Mouse (Mus musculus) kidney, postnatal 0 days (tissue): ENCODE data around the gene Kcnt2. TPM values are rescaled to one million over a fixed set of nuclear protein-coding genes. Genes with fewer than 3 reads are reported as not detected.
A peak's percentile ranks its signal among the peaks of the same experiment; 100 is the strongest.

Experiments used
- ATAC-seq: fragments of 200-750 bp; cut with Nextera tagmentation; replicated peaks from 2 replicates; pipeline ENCODE4 v1.8.0; 2017; ENCODE audit warnings: low read depth, moderate number of reproducible peaks, moderate TSS enrichment, moderate library complexity; ENCODE audit not compliant: low FRiP score
- DNase-seq: peaks from one replicate; pipeline ENCODE4 v3.0.0-alpha.2; 2016; ENCODE audit warnings: low spot score
- H3K27ac ChIP-seq: fragments of 300-500 bp; sonication (generic); 2 replicates; pipeline ENCODE4 v1.5.1; 2014; ENCODE audit warnings: mild to moderate bottlenecking
- H3K27me3 ChIP-seq: fragments of 300-500 bp; sonication (generic); 2 replicates; pipeline ENCODE4 v1.6.1; 2014; ENCODE audit warnings: low read length, mixed read lengths; ENCODE audit not compliant: insufficient read depth
- H3K36me3 ChIP-seq: fragments of 300-500 bp; sonication (generic); 2 replicates; pipeline ENCODE4 v1.6.1; 2014; ENCODE audit warnings: low read length, mixed read lengths; ENCODE audit not compliant: insufficient read depth
- H3K4me1 ChIP-seq: fragments of 300-500 bp; sonication (generic); replicated peaks from 2 replicates; pipeline ENCODE4 v1.6.1; 2014; ENCODE audit warnings: antibody characterized with exemption, low read length, mixed read lengths; ENCODE audit not compliant: insufficient read depth
- H3K4me2 ChIP-seq: fragments of 300-500 bp; sonication (generic); 2 replicates; pipeline ENCODE4 v1.6.1; 2014; ENCODE audit warnings: mild to moderate bottlenecking, low read length, moderate library complexity, mixed read lengths
- H3K4me3 ChIP-seq: fragments of 300-500 bp; sonication (generic); replicated peaks from 2 replicates; pipeline ENCODE4 v1.5.1; 2014; ENCODE audit warnings: low read depth, low read length
- H3K9ac ChIP-seq: fragments of 300-500 bp; sonication (generic); 2 replicates; pipeline ENCODE4 v1.6.1; 2014; ENCODE audit warnings: low read depth, low read length
- H3K9me3 ChIP-seq: fragments of 300-500 bp; sonication (generic); replicated peaks from 2 replicates; pipeline ENCODE4 v1.6.1; 2016; ENCODE audit warnings: low read length, inconsistent platforms, mixed read lengths
- CTCF ChIP-seq: IDR thresholded peaks from 2 replicates; pipeline ENCODE4 v1.5.1; 2016; ENCODE audit warnings: antibody characterized with exemption, low read depth, mild to moderate bottlenecking, moderate library complexity
- WGBS: fragments of 180-500 bp; shearing (Covaris S2); extraction: QIAGEN DNeasy Blood & Tissue Kit; methylation state at CpG from one replicate; pipeline ENCODE4 v1.1.7; 2014; 5-methylcytosine and 5-hydroxymethylcytosine counted together
- polyA plus RNA-seq: library from polyadenylated mRNA; unstranded; fragments of >200 nt; fragmentation: Nextera tagmentation; extraction: Ambion mirVana; gene quantifications from 2 replicates; pipeline ENCODE4 v1.2.1, GENCODE M21; 2015

The Kcnt2 gene
- polyA plus RNA-seq, 1 experiment from 2014 or later, result 2.3 TPM

- H3K36me3 ChIP-seq, result no peaks in the 10 kb centered on the region
- H3K27ac ChIP-seq, result no peak overlapping the region
- H3K9me3 ChIP-seq, result no peaks in the 10 kb centered on the region
- ATAC-seq, result no peak
- WGBS, result 87% methylated on average over 2 of the region's 2 CpGs
- no peaks in the 10 kb centered on the region for H3K4me1 ChIP-seq
- H3K27me3 ChIP-seq, result no peaks in the 10 kb centered on the region
- no peak overlapping the region for H3K4me3 ChIP-seq
- H3K9ac ChIP-seq, result no peak overlapping the region
- no peak overlapping the region for H3K4me2 ChIP-seq
- DNase-seq, result no peak
- no peak for TF ChIP-seq CTCF
These were observed 246.3 kb downstream of the Kcnt2 start for GRCm38 (mm10) chr1:140492237-140492636.

DNA sequence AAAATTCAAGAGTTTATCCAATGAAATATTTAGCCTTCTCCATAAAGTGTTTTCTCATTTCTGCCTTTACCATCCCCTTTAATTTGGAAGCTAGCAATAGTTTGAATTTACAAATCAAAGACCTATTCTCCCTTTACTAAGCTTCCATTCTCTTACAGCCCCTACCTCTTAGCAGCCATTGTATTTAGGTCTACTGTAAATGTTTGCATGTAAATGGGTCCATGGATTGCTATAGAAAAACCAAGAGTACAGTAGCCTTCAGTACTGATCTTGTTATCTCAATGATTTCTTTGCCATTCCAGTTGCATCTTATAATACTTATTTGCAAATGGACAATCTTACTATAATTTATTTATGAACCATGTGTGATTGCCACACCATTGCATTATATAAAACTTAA lies 267.5 kb downstream of the Kcnt2 start:
- ATAC-seq (no peak), DNase-seq (no peak)
- Histone ChIP-seq H3K4me2 (no peak overlapping the region), H3K4me3 (no peak overlapping the region), H3K9ac (no peak overlapping the region), H3K9me3 (no peaks in the 10 kb centered on the region), H3K27me3 (no peaks in the 10 kb centered on the region), H3K36me3 (no peaks in the 10 kb centered on the region), H3K4me1 (no peaks in the 10 kb centered on the region), H3K27ac (no peak overlapping the region)
- no peak for TF ChIP-seq CTCF

DNA sequence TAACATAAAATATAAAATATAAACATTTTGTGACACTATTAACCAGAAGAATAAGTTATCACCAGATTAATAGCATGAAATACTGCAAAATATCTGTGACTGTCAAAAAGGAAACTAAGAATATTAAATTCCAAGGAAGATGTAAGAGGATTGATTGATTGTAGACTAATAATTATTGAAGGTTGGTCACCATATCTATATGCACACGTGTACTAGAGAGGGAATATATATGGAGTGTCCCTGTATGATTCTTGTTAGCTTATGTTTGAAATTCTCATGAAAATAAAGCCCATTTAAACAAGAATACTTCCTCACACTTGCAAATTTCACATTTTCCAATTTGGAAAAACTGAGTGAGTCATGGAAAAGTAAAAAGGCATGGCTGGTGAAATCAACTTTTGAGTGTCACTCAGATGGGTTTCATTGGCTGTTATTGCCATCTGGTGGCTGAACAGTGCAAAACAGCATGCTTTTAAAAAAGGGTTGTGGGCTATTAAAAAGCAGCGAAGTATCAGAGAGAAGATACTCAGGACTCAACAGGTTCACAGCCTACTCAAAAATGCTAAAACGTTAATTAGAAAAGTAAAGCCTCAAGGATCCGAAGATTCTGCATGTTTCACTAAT lies 285.4 kb downstream of the Kcnt2 start:
- peak; percentile 89 for TF ChIP-seq CTCF
- no peaks in the 10 kb centered on the region for H3K4me1 ChIP-seq
- H3K9me3 ChIP-seq, result no peaks in the 10 kb centered on the region
- no peaks in the 10 kb centered on the region for H3K36me3 ChIP-seq
- H3K9ac ChIP-seq, result no peak overlapping the region
- WGBS, result 32% methylated on average over 4 of the region's 4 CpGs
- no peak overlapping the region for H3K4me2 ChIP-seq
- H3K4me3 ChIP-seq, result no peak overlapping the region
- DNase-seq (peak; percentile 81), ATAC-seq (no peak)
- no peaks in the 10 kb centered on the region for H3K27me3 ChIP-seq
- H3K27ac ChIP-seq, result no peak overlapping the region

DNA sequence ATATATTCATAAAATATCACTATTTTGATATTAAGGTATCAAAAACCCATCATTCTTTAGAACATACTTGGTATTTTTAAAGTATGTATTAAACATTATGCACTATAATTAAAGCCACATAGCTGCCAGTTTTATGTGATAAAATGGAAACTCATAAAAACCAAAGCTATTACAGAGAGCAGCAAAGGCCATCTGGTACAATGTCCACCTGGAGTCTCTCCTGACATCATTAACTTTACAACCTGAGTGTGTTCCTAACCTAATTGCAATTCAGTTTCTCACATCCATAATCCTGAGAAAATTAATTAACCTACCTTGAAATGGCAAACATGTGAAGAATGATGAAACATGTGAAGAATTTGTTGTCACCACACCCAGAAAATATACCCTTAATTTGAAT lies 288.9 kb downstream of the Kcnt2 start:
- TF ChIP-seq CTCF, result no peak

GRCm38 (mm10) chr1:140542066-140542465 lies 296.1 kb downstream of the Kcnt2 start:
- Histone ChIP-seq H3K9me3 (no peaks in the 10 kb centered on the region), H3K27me3 (no peaks in the 10 kb centered on the region), H3K4me1 (no peaks in the 10 kb centered on the region), H3K4me3 (no peak overlapping the region), H3K9ac (no peak overlapping the region), H3K4me2 (no peak overlapping the region), H3K27ac (no peak overlapping the region), H3K36me3 (no peaks in the 10 kb centered on the region)
- DNase-seq, result no peak
- ATAC-seq, result no peak
- no peak for TF ChIP-seq CTCF
- 80% methylated on average over 3 of the region's 3 CpGs for WGBS

More for the DNA sequence above, 288.9 kb downstream of the Kcnt2 start:
- Histone ChIP-seq H3K9me3 (no peaks in the 10 kb centered on the region), H3K27me3 (no peaks in the 10 kb centered on the region), H3K4me1 (no peaks in the 10 kb centered on the region), H3K4me3 (no peak overlapping the region), H3K9ac (no peak overlapping the region), H3K4me2 (no peak overlapping the region), H3K36me3 (no peaks in the 10 kb centered on the region), H3K27ac (no peak overlapping the region)
- ATAC-seq, result no peak
- no peak for DNase-seq

DNA sequence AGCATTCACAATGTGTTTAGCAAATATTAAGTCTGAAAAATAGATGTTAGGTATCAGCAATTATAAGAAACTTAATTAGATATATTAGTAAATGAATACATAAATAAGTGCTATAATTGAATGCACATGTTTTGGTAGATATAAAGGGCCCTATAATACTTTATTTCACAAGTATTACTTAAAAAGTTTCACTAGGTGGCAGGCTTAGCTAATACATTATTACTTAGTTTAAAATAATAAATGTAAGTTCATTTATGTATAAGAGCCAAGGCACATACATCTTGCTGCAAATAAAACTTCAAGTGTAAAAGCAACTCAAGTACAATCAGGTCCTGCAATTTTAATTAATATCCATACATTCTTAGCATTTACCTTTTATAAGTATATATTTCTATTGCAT lies 302.8 kb downstream of the Kcnt2 start:
- H3K4me3 ChIP-seq, result no peak overlapping the region
- no peak overlapping the region for H3K9ac ChIP-seq
- DNase-seq (peak; percentile 77), ATAC-seq (no peak)
- H3K9me3 ChIP-seq, result no peaks in the 10 kb centered on the region
- no peak overlapping the region for H3K4me2 ChIP-seq
- H3K27ac ChIP-seq, result no peak overlapping the region
- TF ChIP-seq CTCF, result peak; percentile 53
- no peaks in the 10 kb centered on the region for H3K27me3 ChIP-seq
- H3K36me3 ChIP-seq, result no peaks in the 10 kb centered on the region
- H3K4me1 ChIP-seq, result no peaks in the 10 kb centered on the region

DNA sequence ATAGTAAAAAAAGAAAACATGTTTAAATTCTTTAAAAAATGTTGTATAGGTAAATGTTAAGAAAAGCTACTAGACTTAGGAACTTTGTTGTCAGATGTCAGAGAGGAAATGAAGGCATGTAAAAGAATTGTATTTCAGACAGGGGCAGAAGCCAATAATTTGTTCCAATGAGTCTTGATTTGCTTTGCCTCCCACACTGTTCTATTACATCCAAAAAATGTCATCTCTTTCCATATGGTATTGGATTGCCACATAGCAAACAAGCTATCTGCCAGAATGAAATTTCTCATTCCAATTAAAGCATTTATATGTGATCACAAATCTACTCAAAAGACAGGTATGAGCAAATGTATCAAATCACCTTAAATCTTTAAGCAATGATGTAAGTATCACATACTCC lies 314.8 kb downstream of the Kcnt2 start:
- Histone ChIP-seq H3K27me3 (no peaks in the 10 kb centered on the region), H3K9ac (no peak overlapping the region), H3K27ac (no peak overlapping the region), H3K36me3 (no peaks in the 10 kb centered on the region), H3K4me3 (no peak overlapping the region), H3K4me2 (no peak overlapping the region), H3K4me1 (no peaks in the 10 kb centered on the region), H3K9me3 (no peaks in the 10 kb centered on the region)
- no peak for TF ChIP-seq CTCF
- ATAC-seq (no peak), DNase-seq (no peak)
